In the genomic region with DNA sequence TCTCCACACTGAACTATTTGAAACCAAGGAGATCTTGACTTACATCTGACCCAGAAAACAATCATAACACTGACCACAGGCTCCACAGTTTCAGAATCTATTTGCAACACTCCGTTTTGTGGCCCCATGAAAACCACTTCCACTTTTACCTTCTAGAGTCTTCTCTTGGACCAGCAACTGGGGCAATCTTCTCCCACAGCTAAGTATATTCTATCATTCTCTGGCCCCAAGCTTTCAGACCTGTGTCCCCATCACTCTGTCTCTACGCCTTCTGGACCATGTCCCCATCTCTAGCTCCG, we compare ENCODE assay signal across 1 mouse cellular context.
A peak's percentile ranks its signal among the peaks of the same experiment; 100 is the strongest.
TF ChIP-seq lines count a peak whose summit lies in the region.

No protein-coding gene starts in this region.

TF ChIP-seq in CH12.LX, 34 proteins besides CTCF, POLR2A, EP300 and RAD21 (continued from another document):
- TF ChIP-seq MXI1 (IDR thresholded peaks at IDR 0.05; ENCODE audit: low read depth, low read length) (no peak), MYC (IDR thresholded peaks at IDR 0.05; ENCODE audit: low read depth, low read length) (0 out of 2 replicates have a peak, but pooled peaks have one; percentile 29), POLR2AphosphoS2 (IDR thresholded peaks at IDR 0.05; ENCODE audit: low read depth, low read length) (no peak), TCF12 (IDR thresholded peaks at IDR 0.05; ENCODE audit: low read depth, low read length) (peak; percentile 47; the same call in 1 of the 2 replicates), USF1 (IDR thresholded peaks at IDR 0.05; ENCODE audit: low read depth, low read length) (no peak), ETS1 (conservative IDR thresholded peaks at IDR 0.05; ENCODE audit: low read depth, low read length) (peak; percentile 66; the same call in 1 of the 2 replicates), HCFC1 (IDR thresholded peaks at IDR 0.05; ENCODE audit: low read depth, low read length) (no peak), GABPA (IDR thresholded peaks at IDR 0.05; ENCODE audit: insufficient replicate concordance, low read depth, low read length) (no peak), ZNF384 (IDR thresholded peaks at IDR 0.05; ENCODE audit: low read depth, low read length) (no peak)
TF ChIP-seq in CH12.LX: peak in this region for 12.
